In the genomic region with DNA sequence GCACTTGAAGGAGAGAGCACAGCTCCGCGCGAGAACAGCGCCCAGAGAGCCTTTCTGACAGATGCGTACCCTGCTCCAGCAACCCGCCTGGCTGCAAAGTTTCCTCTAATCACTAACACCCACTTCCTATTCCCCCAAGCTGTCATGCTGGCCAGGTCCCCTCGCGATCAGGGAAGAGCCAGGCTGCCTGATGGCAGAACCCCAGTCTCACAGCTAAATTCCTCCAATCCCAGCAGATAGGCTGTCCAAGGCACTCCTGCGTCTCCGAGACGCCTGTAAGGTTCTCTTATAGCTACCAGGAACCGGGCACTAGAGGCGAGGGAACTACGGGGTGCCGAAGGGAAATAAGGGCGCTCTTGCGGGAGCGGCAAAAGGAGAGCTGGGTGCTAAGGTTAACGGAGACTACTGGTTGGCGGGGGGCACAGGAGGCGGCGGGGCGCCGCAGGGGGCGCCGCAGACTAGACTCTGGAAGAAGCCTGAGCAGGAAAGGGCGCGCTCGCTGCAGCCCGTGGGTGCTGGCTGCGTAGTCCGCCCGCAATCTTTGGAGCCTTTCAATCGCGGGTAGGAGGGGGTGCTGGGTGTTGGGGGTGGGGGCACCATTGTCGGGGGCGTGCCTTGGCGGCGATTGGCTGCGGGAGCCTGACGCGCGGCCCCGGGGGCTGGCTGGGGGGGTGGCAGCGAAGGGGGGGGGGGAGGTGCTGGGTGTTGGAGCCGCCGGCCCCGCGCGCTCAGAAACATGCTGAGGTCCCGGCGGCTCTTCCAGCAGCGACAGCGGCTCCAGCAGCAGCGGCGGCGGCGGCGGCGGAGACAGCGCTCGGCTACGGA, we compare ENCODE assay signal across 8 mouse cellular contexts. TPM values are rescaled to one million over a fixed set of nuclear protein-coding genes. Genes with fewer than 3 reads are reported as not detected.
DNase-seq lines count a peak whose midpoint lies in the region; ATAC-seq lines count a peak whose summit lies in the region.

A gene (plus strand): TSS at position 813 of the 825 bp plus-strand sequence.

- H3K9ac ChIP-seq in hindbrain, embryonic 15.5 days: peak within 1 kb of the TSS; percentile 55

- peak; percentile 71 for ATAC-seq in hindbrain, embryonic 15.5 days (ENCODE audit: low FRiP score, low read depth)
- ATAC-seq in erythroid progenitor cell, adult 5-6 weeks (replicated peaks; ENCODE audit: low FRiP score, poor library complexity, severe bottlenecking): no peak

- DNase-seq in ZHBTc4 (ENCODE audit: low read depth, low spot score): peak; percentile 69
- DNase-seq in frontal cortex, postnatal 14 days (ENCODE audit: low spot score in 2 of 2): peak; percentile 64 to 74
- peak; percentile 72 to 75 for DNase-seq in left cerebral cortex, adult 8-10 months (ENCODE audit: low spot score in 2 of 2)
- peak; percentile 86 to 90 for DNase-seq in lung, postnatal 4 days
- DNase-seq in right cerebral cortex, postnatal 14 days: peak; percentile 85

- peaks cover 55% of the 10 kb centered on the region for H3K27me3 ChIP-seq in hindbrain, embryonic 15.5 days

- no peaks in the 10 kb centered on the region for H3K36me3 ChIP-seq in hindbrain, embryonic 15.5 days

- no peaks in the 10 kb centered on the region for H3K9me3 ChIP-seq in hindbrain, embryonic 15.5 days

- H3K4me3 ChIP-seq in brown adipose tissue, adult 24 weeks (ENCODE audit: insufficient read depth, low read depth, low read length): peak within 1 kb of the TSS; percentile 75
- H3K4me3 ChIP-seq in hindbrain, embryonic 15.5 days: peak within 1 kb of the TSS; percentile 59

- H3K4me1 ChIP-seq in brown adipose tissue, adult 24 weeks (ENCODE audit: control insufficient read depth, insufficient read depth, insufficient read length, low read length): peaks cover 6% of the 10 kb centered on the region
- peaks cover 32% of the 10 kb centered on the region for H3K4me1 ChIP-seq in hindbrain, embryonic 15.5 days (replicated peaks)

- H3K27ac ChIP-seq in brown adipose tissue, adult 24 weeks (replicated peaks; ENCODE audit: low read depth, low read length): peak within 1 kb of the TSS; percentile 99
- peak within 1 kb of the TSS; percentile 41 for H3K27ac ChIP-seq in hindbrain, embryonic 15.5 days (replicated peaks)

- WGBS in hindbrain, embryonic 15.5 days: under 1% methylated on average over 42 of the region's 63 CpGs

- H3K4me2 ChIP-seq in hindbrain, embryonic 15.5 days: peak within 1 kb of the TSS; percentile 83

RNA-seq across cellular contexts. Expression of the gene that starts here (rescaled TPM):
- polyA plus RNA-seq in brown adipose tissue, adult 24 weeks (2012; ENCODE audit: insufficient read depth, insufficient read length, missing spikeins): 21.8 and 23.9 TPM in 2 replicates
- polyA plus RNA-seq in hindbrain, embryonic 15.5 days (2015; fragmentation: Nextera tagmentation; extraction: Ambion mirVana): 0.93 and 1.1 TPM in 2 replicates
- total RNA-seq in left cerebral cortex, adult 8-10 months (2022): 10 to 100 TPM; 31.2 to 37.7 (median 35.3) TPM
- not detected in 2 replicates for total RNA-seq in erythroid progenitor cell, adult 5-6 weeks (2015; ENCODE audit: low replicate concordance)
- total RNA-seq in erythroid progenitor cell, adult 5-6 weeks (2017; ENCODE audit: low replicate concordance): 0.45 TPM in 1 of 2 replicates, not detected in the other

Comparison
In these comparisons a context has a peak if more than half of its experiments do, and no peak if none do; other contexts are left out.
1. RNA of the gene that starts here (total RNA-seq): 31.2 to 37.7 TPM in left cerebral cortex, adult 8-10 months; 0.45 TPM in erythroid progenitor cell, adult 5-6 weeks; every median in the first group is over 10 times any median in the second.
2. RNA of the gene that starts here (polyA plus RNA-seq): 21.8 to 23.9 TPM in brown adipose tissue, adult 24 weeks; 0.93 to 1.1 TPM in hindbrain, embryonic 15.5 days; every median in the first group is over 10 times any median in the second.
3. Peak in every context shown above with its lines, with median percentiles within 50 percentile points of each other: DNase-seq.